Mouse (Mus musculus): ENCODE data around the gene Nxf3. TPM values are rescaled to one million over a fixed set of nuclear protein-coding genes. Genes with fewer than 3 reads are reported as not detected.
A peak's percentile ranks its signal among the peaks of the same experiment; 100 is the strongest.
"Not testable (repeated sequence)": the region's sequence is repeated elsewhere in the genome, so short reads cannot be mapped to it uniquely, and the experiment has no call there.

Gene Nxf3
- polyA plus RNA-seq (2015; fragmentation: Nextera tagmentation; extraction: Ambion mirVana): 0.18 and 0.21 TPM in 2 replicates

GRCm38 (mm10) chrX:136085155-136085554, at the start of gene Nxf3:
TSS of gene Nxf3 (minus strand) at chrX:136085255.
- no peaks in the 10 kb centered on the region for H3K27me3 ChIP-seq
- H3K9me3 ChIP-seq (replicated peaks): no peaks in the 10 kb centered on the region
- no peaks in the 10 kb centered on the region for H3K36me3 ChIP-seq
- H3K4me2 ChIP-seq: no peak within 1 kb of the TSS
- no peak within 1 kb of the TSS for H3K27ac ChIP-seq
- no peaks in the 10 kb centered on the region for H3K4me1 ChIP-seq (replicated peaks)
- no peak within 1 kb of the TSS for H3K9ac ChIP-seq
- DNase-seq: no peak
- 56% methylated on average over 9 of the region's 9 CpGs for WGBS (ENCODE audit: insufficient replicate concordance)
- no peak within 1 kb of the TSS for H3K4me3 ChIP-seq (replicated peaks)
- no peak for ATAC-seq (ENCODE audit: low read depth)

DNA sequence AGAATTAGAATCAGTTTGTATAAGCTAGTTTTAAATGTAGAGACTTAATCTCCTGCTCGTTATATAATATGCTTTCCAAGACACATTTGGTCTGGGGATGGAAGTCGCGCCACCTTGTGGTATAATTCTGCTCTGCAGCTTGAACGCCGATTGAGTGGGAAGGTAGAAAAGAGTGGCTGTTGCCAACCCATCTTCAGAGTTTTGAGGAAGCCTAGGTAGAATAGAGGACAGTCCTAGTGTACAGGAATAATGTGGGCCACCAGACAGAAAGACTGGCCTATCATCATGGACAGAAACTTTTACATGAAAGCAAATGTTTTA, 42.6 kb upstream of the Nxf3 start:
- 0 out of 2 replicates have a peak, but pooled peaks have one; percentile 47 for ATAC-seq (ENCODE audit: low read depth)
- WGBS (ENCODE audit: insufficient replicate concordance): 16% methylated on average over 5 of the region's 5 CpGs
- no peak overlapping the region for H3K4me3 ChIP-seq (replicated peaks)

DNA sequence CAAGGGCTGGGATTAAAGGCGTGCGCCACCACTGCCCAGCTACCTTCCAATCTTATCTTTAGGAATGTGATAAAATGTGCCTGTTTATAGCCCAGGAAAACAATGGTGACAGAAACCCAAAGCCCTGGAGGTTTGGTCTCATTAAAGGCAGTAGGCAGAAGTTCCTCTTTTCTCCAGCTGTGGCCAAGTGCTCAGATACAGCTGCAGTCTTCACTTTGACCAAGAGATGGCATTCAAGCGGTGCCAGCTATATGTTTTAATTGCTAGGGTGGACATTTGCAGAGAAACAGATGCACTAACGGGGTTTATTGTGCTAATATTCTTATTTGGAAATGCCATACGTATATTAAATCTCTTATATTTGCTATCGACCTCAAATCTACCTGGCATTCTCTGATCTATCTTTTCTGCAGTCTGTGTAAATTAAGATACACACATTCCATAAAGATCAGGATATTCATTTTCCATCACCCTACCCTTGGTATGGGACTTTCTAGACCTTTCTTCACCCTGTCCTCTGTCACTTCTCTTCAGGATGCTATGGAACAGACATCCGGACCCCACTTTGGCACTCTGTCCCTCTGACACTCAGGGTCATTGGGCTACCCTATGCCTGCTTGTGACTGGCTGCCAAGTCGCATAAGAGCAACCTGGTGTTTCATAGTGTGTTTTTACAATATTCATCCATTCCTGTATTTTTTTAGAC, 42.1 kb upstream of the Nxf3 start:
- ATAC-seq (ENCODE audit: low read depth) (no peak), DNase-seq (no peak)
- Histone ChIP-seq H3K4me1 (replicated peaks) (no peaks in the 10 kb centered on the region; the same call in 1 of the 2 replicates), H3K36me3 (no peaks in the 10 kb centered on the region), H3K4me2 (no peak overlapping the region), H3K4me3 (replicated peaks) (no peak overlapping the region), H3K27ac (no peak overlapping the region), H3K9ac (no peak overlapping the region), H3K9me3 (replicated peaks) (no peaks in the 10 kb centered on the region), H3K27me3 (no peaks in the 10 kb centered on the region)
- 41% methylated on average over 8 of the region's 8 CpGs for WGBS (ENCODE audit: insufficient replicate concordance)

More for the DNA sequence above, 42.6 kb upstream of the Nxf3 start:
- Histone ChIP-seq H3K27me3 (no peaks in the 10 kb centered on the region), H3K4me1 (replicated peaks) (no peaks in the 10 kb centered on the region; the same call in 1 of the 2 replicates), H3K9ac (no peak overlapping the region), H3K36me3 (no peaks in the 10 kb centered on the region), H3K27ac (no peak overlapping the region), H3K4me2 (no peak overlapping the region), H3K9me3 (replicated peaks) (no peaks in the 10 kb centered on the region)
- peak; percentile 30 for DNase-seq

DNA sequence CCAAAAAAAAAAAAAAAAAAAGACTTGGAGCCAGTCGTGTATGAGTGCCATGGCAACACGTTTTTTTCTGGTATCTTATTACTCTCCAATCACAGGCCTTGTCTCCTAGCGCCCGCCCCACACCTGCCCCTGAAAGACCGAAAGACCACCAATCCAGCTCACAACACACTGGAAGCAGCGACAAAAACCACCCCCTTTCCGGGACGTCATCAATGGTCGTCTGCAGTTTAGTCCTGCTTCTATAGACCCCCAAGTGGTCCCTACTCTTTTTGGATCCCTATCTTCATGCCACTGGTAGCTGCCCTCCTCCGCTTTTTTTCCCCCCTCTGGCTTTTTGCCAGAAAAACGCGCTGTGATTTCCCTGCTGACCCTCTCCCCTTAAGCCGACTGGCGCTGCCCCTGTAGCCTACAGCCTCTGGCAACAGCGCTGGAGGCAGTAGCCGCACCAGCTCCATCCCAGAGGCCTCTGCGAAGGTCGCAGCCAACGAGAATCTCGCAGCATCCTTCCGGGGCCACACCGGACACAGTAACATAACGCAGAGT, 30.4 kb upstream of the Nxf3 start:
- no peaks in the 10 kb centered on the region for H3K9me3 ChIP-seq (replicated peaks)
- H3K4me1 ChIP-seq (replicated peaks): no peaks in the 10 kb centered on the region
- 18% methylated on average over 23 of the region's 23 CpGs for whole genome bisulfite sequencing (ENCODE audit: insufficient replicate concordance)
- ATAC-seq (ENCODE audit: low read depth): peak; percentile 34; the same call in 1 of the 2 replicates
- peaks cover 9% of the 10 kb centered on the region; the same call in 1 of the 2 replicates for H3K27me3 ChIP-seq
- DNase-seq: no peak
- H3K4me3 ChIP-seq (replicated peaks): peak overlapping the region; percentile 21; the same call in 1 of the 2 replicates
- H3K36me3 ChIP-seq: no peaks in the 10 kb centered on the region
- peak overlapping the region; percentile 41 for H3K4me2 ChIP-seq
- no peak overlapping the region for H3K27ac ChIP-seq
- H3K9ac ChIP-seq: no peak overlapping the region

DNA sequence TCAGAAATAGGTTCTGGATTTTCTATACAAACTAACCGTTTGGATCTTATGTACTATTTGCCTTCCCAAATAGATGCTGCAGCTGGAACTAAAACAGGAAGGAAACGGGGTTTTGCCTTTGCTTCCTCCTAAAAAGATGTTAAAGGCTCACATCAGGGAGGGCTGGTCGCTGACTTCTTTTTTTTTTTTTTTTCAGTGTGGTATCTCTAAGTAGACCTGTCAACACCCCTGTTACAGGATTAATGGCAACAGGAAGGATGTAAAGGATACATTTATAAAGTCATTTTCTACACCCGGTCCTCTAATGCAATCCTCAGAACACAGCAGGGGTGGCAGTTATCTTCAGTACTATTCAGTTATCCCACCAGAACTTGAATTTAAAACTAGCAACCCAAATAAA, 30.0 kb upstream of the Nxf3 start:
- Histone ChIP-seq H3K36me3 (no peaks in the 10 kb centered on the region), H3K27ac (no peak overlapping the region), H3K9me3 (replicated peaks) (no peaks in the 10 kb centered on the region), H3K9ac (no peak overlapping the region), H3K4me3 (replicated peaks) (no peak overlapping the region), H3K4me2 (no peak overlapping the region), H3K27me3 (peaks cover 9% of the 10 kb centered on the region; the same call in 1 of the 2 replicates), H3K4me1 (replicated peaks) (no peaks in the 10 kb centered on the region)
- DNase-seq (no peak), ATAC-seq (ENCODE audit: low read depth) (no peak)
- WGBS (ENCODE audit: insufficient replicate concordance): 18% methylated on average over 4 of the region's 4 CpGs

DNA sequence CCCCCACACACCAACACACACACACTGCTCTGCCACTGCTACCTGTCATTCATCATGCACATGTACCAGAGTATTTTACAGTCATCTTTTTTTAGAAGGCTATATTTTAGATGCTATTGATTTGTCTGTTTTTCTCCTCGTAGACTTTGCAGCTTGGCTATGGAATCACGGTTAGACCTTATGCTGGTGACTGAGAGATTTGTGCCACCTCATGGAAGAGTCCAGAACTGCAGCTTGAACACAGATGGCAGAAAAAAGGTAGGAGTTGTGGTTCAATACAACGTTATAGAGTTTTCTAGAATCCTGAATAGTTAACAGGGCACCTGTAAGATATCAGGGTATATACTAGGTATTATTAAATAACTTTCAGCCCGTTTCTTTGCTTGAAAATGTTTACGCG, 22.9 kb upstream of the Nxf3 start:
- H3K27ac ChIP-seq: no peak overlapping the region
- no peaks in the 10 kb centered on the region for H3K4me1 ChIP-seq (replicated peaks)
- no peaks in the 10 kb centered on the region for H3K27me3 ChIP-seq
- H3K4me2 ChIP-seq: no peak overlapping the region
- no peaks in the 10 kb centered on the region for H3K36me3 ChIP-seq
- DNase-seq: no peak
- H3K9ac ChIP-seq: no peak overlapping the region
- no peak overlapping the region for H3K4me3 ChIP-seq (replicated peaks)
- H3K9me3 ChIP-seq (replicated peaks): no peaks in the 10 kb centered on the region
- no peak for ATAC-seq (ENCODE audit: low read depth)
- WGBS (ENCODE audit: insufficient replicate concordance): 33% methylated on average over 6 of the region's 6 CpGs

- Histone ChIP-seq H3K36me3 (no peaks in the 10 kb centered on the region), H3K4me2 (no peak overlapping the region), H3K9me3 (replicated peaks) (no peaks in the 10 kb centered on the region), H3K27me3 (no peaks in the 10 kb centered on the region), H3K27ac (no peak overlapping the region), H3K9ac (no peak overlapping the region), H3K4me1 (replicated peaks) (no peaks in the 10 kb centered on the region), H3K4me3 (replicated peaks) (no peak overlapping the region)
- DNase-seq (no peak), ATAC-seq (ENCODE audit: low read depth) (no peak)
- 56% methylated on average over 3 of the region's 3 CpGs for WGBS (ENCODE audit: insufficient replicate concordance)
Observed at GRCm38 (mm10) chrX:136104724-136105088, 19.7 kb upstream of the Nxf3 start.

DNA sequence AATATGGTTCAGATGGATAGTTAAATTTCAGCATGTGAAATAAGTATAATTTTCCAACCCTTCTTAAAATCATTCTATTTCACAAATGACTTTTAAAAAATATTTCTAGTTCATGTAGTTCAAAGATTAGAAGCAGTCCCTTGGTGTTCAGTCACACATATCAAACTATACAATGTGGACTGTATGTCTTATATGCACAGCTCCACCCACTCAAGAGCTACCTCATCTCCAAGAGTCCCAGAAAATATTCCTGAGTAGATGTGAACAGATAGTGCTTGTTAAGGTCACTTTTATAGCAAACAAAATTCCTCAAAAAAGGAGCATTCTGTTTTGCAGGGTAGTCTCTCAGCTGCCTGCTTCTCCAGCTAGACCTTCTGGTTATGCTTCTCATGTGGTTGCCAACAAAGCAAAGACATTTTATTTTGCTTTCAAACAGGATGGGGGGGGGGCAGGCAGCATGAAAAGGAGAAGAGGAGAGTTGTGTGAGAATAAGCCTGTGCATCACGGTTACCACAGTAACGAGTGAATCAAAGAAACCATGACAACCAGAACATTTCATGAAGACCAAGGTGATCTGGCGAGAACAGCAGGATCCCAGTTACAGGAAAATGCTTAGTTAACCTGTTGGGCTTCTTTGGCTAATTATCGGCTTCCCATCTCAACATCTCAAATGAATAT, 19.1 kb upstream of the Nxf3 start:
- H3K9me3 ChIP-seq (replicated peaks): no peaks in the 10 kb centered on the region
- DNase-seq (no peak), ATAC-seq (ENCODE audit: low read depth) (no peak)
- H3K36me3 ChIP-seq: no peaks in the 10 kb centered on the region
- H3K4me1 ChIP-seq (replicated peaks): no peaks in the 10 kb centered on the region
- no peak overlapping the region for H3K27ac ChIP-seq
- no peak overlapping the region for H3K4me2 ChIP-seq
- 53% methylated on average over 4 of the region's 4 CpGs for WGBS (ENCODE audit: insufficient replicate concordance)
- no peaks in the 10 kb centered on the region for H3K27me3 ChIP-seq
- H3K4me3 ChIP-seq (replicated peaks): no peak overlapping the region
- no peak overlapping the region for H3K9ac ChIP-seq

GRCm38 (mm10) chrX:136094421-136094820, 9.4 kb upstream of the Nxf3 start:
- Histone ChIP-seq H3K9ac (no peak overlapping the region), H3K27me3 (no peaks in the 10 kb centered on the region), H3K27ac (no peak overlapping the region), H3K4me3 (replicated peaks) (no peak overlapping the region), H3K4me1 (replicated peaks) (no peaks in the 10 kb centered on the region), H3K4me2 (no peak overlapping the region), H3K9me3 (replicated peaks) (no peaks in the 10 kb centered on the region), H3K36me3 (no peaks in the 10 kb centered on the region)
- 43% methylated on average over 2 of the region's 2 CpGs for WGBS (ENCODE audit: insufficient replicate concordance)
- no peak for ATAC-seq (ENCODE audit: low read depth)
- DNase-seq: no peak

DNA sequence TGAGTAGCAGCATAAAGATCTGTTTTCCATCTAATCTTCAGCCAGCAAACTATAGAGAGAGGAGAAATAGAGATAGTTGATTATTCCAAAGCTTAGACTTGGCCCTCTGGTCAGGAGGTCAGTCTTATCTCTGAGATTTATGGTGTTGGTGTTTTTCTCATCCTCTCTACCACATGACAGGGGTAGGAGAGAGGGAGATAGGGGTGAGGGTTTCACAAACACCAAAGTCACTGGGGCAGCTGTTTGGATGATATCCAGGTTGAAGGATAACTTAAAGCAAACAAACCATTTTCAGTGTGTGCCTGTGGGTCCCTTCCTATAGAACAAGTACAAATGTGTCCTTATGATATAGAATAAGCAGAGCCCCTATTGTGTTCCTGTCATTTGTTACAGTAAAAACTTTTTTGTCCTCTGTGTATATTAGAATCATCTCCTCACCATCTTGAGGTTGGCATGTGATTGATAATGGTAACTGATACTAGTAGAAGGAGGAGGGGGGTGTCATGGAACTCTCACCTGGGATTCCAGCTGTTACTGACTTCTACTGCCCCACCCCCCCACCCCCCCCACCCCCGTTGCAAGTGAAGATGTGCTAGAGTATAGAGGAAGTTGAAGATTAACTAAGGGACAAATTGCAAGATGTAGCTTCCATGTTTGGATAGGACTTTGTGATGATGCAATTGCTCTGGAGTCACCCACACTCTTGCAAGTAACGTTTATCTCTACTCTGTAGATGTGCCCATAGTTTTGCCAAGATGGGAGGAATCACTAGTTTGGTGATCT, 7.6 kb upstream of the Nxf3 start:
- Histone ChIP-seq H3K9me3 (replicated peaks) (no peaks in the 10 kb centered on the region), H3K4me3 (replicated peaks) (no peak overlapping the region), H3K4me1 (replicated peaks) (no peaks in the 10 kb centered on the region), H3K27me3 (no peaks in the 10 kb centered on the region), H3K9ac (no peak overlapping the region), H3K36me3 (no peaks in the 10 kb centered on the region), H3K4me2 (no peak overlapping the region), H3K27ac (no peak overlapping the region)
- no peak for DNase-seq
- WGBS (ENCODE audit: insufficient replicate concordance): 16% methylated on average over 2 of the region's 2 CpGs
- peak; percentile 65 for ATAC-seq (ENCODE audit: low read depth)

DNA sequence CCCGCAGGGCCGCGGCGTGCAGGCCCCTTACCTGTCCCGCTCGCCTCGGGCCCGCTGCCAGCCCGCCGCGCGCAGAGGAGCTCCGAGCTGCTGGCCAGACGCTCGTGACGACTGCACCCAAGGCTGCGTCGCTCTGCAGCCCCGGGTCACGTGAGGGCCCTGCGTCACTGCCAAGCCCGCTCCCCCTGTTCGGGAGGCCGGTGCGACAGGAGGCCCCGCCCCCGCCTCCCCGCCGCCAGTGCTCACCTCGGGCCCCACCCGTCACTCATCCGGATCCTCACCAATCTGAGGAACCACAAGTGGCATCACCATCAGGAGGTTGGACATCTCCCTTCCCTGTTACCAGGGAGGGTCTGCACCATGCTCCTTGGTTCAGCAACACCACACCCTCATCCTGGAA, 17.0 kb downstream of the Nxf3 start, which contains the start of gene Bex2:
Bex2 (minus strand) TSS at position 217 of the 400 bp plus-strand sequence.
- not testable (repeated sequence) for DNase-seq; H3K27me3 ChIP-seq; H3K4me1 ChIP-seq (replicated peaks); H3K36me3 ChIP-seq; H3K9ac ChIP-seq; H3K27ac ChIP-seq; H3K9me3 ChIP-seq (replicated peaks)
- H3K4me2 ChIP-seq: peak within 1 kb of the TSS; percentile 30; the same call in 1 of the 2 replicates
- 35% methylated on average over 2 of the region's 32 CpGs for WGBS (ENCODE audit: insufficient replicate concordance)
- peak within 1 kb of the TSS; percentile 31 for H3K4me3 ChIP-seq (replicated peaks)
- ATAC-seq (ENCODE audit: low read depth): peak; percentile 98
